Mouse (Mus musculus): ENCODE measurements around the gene Ms4a15. TPM values are rescaled to one million over a fixed set of nuclear protein-coding genes. Genes with fewer than 3 reads are reported as not detected.

The Ms4a15 gene
- polyA plus RNA-seq, 1 experiment from 2014 or later = not detected

DNA sequence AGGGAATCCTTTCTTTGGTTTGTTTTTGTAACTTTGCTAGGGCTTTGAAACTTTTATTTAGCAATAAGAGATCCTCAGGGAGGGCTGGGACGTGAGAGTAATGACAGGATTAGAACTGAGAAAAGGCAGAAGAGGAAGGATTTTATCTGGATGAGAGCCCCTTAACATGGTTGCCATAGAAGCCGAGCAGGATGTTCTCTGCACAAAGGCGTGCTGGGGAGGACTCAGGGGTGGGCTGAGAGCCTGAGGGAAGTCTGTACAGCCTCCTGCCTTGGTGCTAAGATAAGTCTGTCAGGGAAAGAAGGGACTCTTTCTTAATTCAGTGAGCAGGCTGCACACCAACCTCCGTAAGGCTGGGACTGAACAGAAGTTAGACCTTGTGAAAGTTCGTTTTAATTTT is 58.0 kb downstream of the Ms4a15 start:
- no peaks in the 10 kb centered on the region for H3K4me1 ChIP-seq (replicated peaks; ENCODE audit: control insufficient read depth, insufficient read depth, low read length)
- H3K36me3 ChIP-seq (replicated peaks; ENCODE audit: control insufficient read depth, insufficient read depth) = no peaks in the 10 kb centered on the region
- no peak overlapping the region for H3K4me2 ChIP-seq (replicated peaks)
- H3K27me3 ChIP-seq (ENCODE audit: control insufficient read depth, insufficient read depth, low read length) = no peaks in the 10 kb centered on the region
- H3K9ac ChIP-seq = no peak overlapping the region
- no peak for ATAC-seq (ENCODE audit: low FRiP score)
- H3K4me3 ChIP-seq (replicated peaks; ENCODE audit: low read length) = no peak overlapping the region
- WGBS = 25% methylated on average over 5 of the region's 5 CpGs
- DNase-seq (ENCODE audit: low spot score) = no peak
- H3K9me3 ChIP-seq (ENCODE audit: control insufficient read depth, low read length) = no peaks in the 10 kb centered on the region
- no peak overlapping the region for H3K27ac ChIP-seq

- ATAC-seq (ENCODE audit: low FRiP score) (no peak), DNase-seq (ENCODE audit: low spot score) (no peak)
- H3K27ac ChIP-seq = no peak overlapping the region
- H3K9me3 ChIP-seq (ENCODE audit: control insufficient read depth, low read length) = no peaks in the 10 kb centered on the region
- H3K9ac ChIP-seq = no peak overlapping the region
- H3K4me2 ChIP-seq (replicated peaks) = no peak overlapping the region
- H3K36me3 ChIP-seq (replicated peaks; ENCODE audit: control insufficient read depth, insufficient read depth) = no peaks in the 10 kb centered on the region
- H3K27me3 ChIP-seq (ENCODE audit: control insufficient read depth, insufficient read depth, low read length) = no peaks in the 10 kb centered on the region
- 91% methylated on average over 2 of the region's 2 CpGs for WGBS
- H3K4me3 ChIP-seq (replicated peaks; ENCODE audit: low read length) = no peak overlapping the region
- no peaks in the 10 kb centered on the region for H3K4me1 ChIP-seq (replicated peaks; ENCODE audit: control insufficient read depth, insufficient read depth, low read length)
Measured at GRCm38 (mm10) chr19:10930641-10931040, 62.4 kb downstream of the Ms4a15 start.

Other genes with a start within 250 kb of the Ms4a15 start
- 0.09 TPM in 1 of 2 replicates, not detected in the other for gene Cd6, start 163.2 kb downstream of the Ms4a15 start, polyA plus RNA-seq (2014; fragmentation: Nextera tagmentation; extraction: Ambion mirVana)
- 0.22 and 0.29 TPM in 2 replicates for gene Slc15a3, start 153.5 kb downstream of the Ms4a15 start, polyA plus RNA-seq (2014; fragmentation: Nextera tagmentation; extraction: Ambion mirVana)
- 154 and 160 TPM in 2 replicates for gene Tmem132a, start 123.3 kb downstream of the Ms4a15 start, polyA plus RNA-seq (2014; fragmentation: Nextera tagmentation; extraction: Ambion mirVana)
- gene Tmem109, start 111.2 kb downstream of the Ms4a15 start, polyA plus RNA-seq (2014; fragmentation: Nextera tagmentation; extraction: Ambion mirVana) = 37.0 and 44.8 TPM in 2 replicates
- 33.4 and 41.5 TPM in 2 replicates for gene Prpf19, start 98.0 kb downstream of the Ms4a15 start, polyA plus RNA-seq (2014; fragmentation: Nextera tagmentation; extraction: Ambion mirVana)
- 0.30 and 0.47 TPM in 2 replicates for gene Zp1, start 72.6 kb downstream of the Ms4a15 start, polyA plus RNA-seq (2014; fragmentation: Nextera tagmentation; extraction: Ambion mirVana)
- gene Ptgdr2, start 56.1 kb downstream of the Ms4a15 start, polyA plus RNA-seq (2014; fragmentation: Nextera tagmentation; extraction: Ambion mirVana) = 0.23 and 0.24 TPM in 2 replicates
- 11.6 and 12.8 TPM in 2 replicates for gene Ccdc86, start 44.0 kb downstream of the Ms4a15 start, polyA plus RNA-seq (2014; fragmentation: Nextera tagmentation; extraction: Ambion mirVana)
- gene Ms4a10, start 18.6 kb downstream of the Ms4a15 start, polyA plus RNA-seq (2014; fragmentation: Nextera tagmentation; extraction: Ambion mirVana) = not detected in 2 replicates
- not detected in 2 replicates for gene Ms4a18, start 24.8 kb upstream of the Ms4a15 start, polyA plus RNA-seq (2014; fragmentation: Nextera tagmentation; extraction: Ambion mirVana)
- not detected in 2 replicates for gene Ms4a8a, start 87.9 kb upstream of the Ms4a15 start, polyA plus RNA-seq (2014; fragmentation: Nextera tagmentation; extraction: Ambion mirVana)
- not detected in 2 replicates for gene 1700017D01Rik, start 137.6 kb upstream of the Ms4a15 start, polyA plus RNA-seq (2014; fragmentation: Nextera tagmentation; extraction: Ambion mirVana)
- gene 1700025F22Rik, start 172.1 kb upstream of the Ms4a15 start, polyA plus RNA-seq (2014; fragmentation: Nextera tagmentation; extraction: Ambion mirVana) = not detected in 2 replicates
- gene Ms4a13, start 203.5 kb upstream of the Ms4a15 start, polyA plus RNA-seq (2014; fragmentation: Nextera tagmentation; extraction: Ambion mirVana) = not detected in 2 replicates
- not detected in 2 replicates for gene Ms4a12, start 239.2 kb upstream of the Ms4a15 start, polyA plus RNA-seq (2014; fragmentation: Nextera tagmentation; extraction: Ambion mirVana)

Data from hindbrain, embryonic 14.5 days (tissue).